Mouse (Mus musculus) CD8-positive naive resting alpha-beta T cell, adult 2 months (primary cell): ENCODE results near the gene Pank3.
"Not testable (repeated sequence)": the region's sequence is repeated elsewhere in the genome, so short reads cannot be mapped to it uniquely, and the experiment has no call there.

Source experiments
- DNase-seq, 2 experiments: peaks; one replicate each; pipeline ENCODE4 v3.0.0; 2022; ENCODE audit warnings: low read depth in 2 of 2, low spot score in 2 of 2

Gene Pank3

GRCm38 (mm10) chr11:35840282-35840681, 71.0 kb downstream of the Pank3 start:
- no peak for DNase-seq

DNA sequence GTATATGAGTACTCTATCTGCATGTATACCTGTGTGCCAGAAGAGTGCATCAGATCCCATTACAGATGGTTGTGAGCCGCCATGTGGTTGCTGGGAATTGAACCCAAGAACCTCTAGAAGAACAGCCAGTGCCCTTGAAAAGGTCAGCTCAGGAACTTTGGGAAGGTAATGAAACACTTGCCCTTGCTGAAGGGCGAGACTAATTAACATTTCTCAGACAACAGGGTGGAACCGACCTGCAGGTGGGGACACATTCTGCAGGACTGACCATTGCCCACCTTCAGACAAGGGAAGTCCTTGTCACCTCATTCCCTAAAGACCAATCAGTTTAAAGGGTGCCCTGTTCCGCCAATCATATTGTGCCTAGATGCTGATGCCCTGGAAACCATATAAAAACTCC, 71.5 kb downstream of the Pank3 start:
- DNase-seq, result not testable (repeated sequence)
